Mouse (Mus musculus) E14TG2a.4 (cell line): Measurements from ENCODE around the gene Kctd19.

Source experiments
- CTCF ChIP-seq: conservative IDR thresholded peaks from 2 replicates; pipeline ENCODE4 v1.5.1; 2014; ENCODE audit warnings: low read length
- NANOG ChIP-seq: IDR thresholded peaks from 2 replicates; pipeline ENCODE4 v1.6.1; 2014; ENCODE audit warnings: borderline replicate concordance, low read length, mixed read lengths

DNA sequence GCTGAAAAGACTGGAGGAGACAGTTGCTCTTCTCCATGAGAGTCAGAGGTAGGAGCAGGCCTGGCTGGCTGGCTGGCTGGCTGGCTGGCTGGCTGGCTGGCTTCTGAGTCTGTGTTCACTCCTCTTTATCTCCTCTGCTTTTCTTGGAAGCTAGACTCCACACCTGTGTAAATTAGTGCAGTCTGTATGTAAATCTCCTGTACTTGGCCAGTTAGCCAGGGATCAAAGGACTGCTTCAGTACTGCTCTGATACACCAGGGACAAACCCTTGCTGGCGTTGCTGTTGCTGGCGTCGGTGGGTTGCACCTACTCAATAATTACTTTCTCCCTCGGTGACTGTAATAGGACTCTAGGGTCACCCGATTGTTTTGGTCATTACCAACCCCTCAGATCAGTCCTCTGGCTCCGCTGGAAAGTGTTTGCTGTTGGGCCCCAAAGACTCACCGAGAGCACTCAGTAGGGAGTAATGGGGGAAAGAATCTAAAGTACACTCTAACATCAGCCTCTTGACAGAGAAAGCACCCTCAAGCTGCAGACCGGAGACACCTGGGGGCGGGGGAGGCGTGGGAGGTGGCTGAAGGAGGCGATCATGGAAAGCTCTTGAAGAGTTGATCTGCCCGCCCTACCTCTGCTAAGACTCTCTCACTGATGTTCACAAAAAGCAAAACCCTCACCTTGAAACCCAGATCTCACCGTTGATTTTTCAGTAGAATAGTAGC is 47.9 kb upstream of the Kctd19 start:
- TF ChIP-seq CTCF, result no peak
- TF ChIP-seq NANOG, result no peak
